Mouse (Mus musculus): ENCODE data around the gene Rgs19.

GRCm38 (mm10) chr2:181670285-181670912 is 23.4 kb downstream of the Rgs19 start:
- TF ChIP-seq CTCF (IDR thresholded peaks at IDR 0.05; ENCODE audit: low read depth) (peak; percentile 24; the same call in 1 of the 2 replicates), EP300 (IDR thresholded peaks at IDR 0.05; ENCODE audit: low read depth) (no peak)
